Mouse (Mus musculus): ENCODE measurements at regions not wholly inside any gene's neighbourhood (a gene's known extent, or its start where the extent isn't known, plus 50 kb on each side); places are given as distances from the start of the nearest gene placed in this dataset.

DNA sequence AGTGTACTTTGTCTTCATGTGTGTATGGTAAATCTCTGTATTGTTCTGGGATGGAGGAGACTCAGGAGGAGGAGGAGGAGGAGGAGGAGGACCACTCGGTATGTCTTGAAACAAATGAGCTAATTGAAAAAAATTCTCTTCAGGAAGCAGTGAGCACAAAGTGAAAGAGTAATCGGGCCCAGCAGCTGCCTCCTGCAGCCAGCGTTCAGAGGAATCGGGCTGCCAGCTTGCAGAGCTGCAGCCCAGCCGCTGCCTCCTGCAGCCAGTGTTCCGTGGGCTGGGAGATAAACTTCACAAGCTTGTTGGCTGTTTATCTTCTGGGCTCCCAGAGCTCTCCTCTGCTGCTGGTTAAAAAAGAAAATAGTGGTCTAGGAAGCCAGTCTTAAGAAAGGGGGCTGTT, 74.9 kb upstream of the Zfp217 start:
- no peak overlapping the region for H3K9ac ChIP-seq (ENCODE audit: low read depth, low read length)
- peaks cover 34% of the 10 kb centered on the region for H3K4me1 ChIP-seq (ENCODE audit: control insufficient read depth, insufficient read depth, low read depth, low read length)
- WGBS = under 1% methylated on average over 6 of the region's 6 CpGs
- H3K27me3 ChIP-seq (replicated peaks; ENCODE audit: control insufficient read depth, insufficient read depth, low read length) = no peaks in the 10 kb centered on the region
- H3K4me3 ChIP-seq (ENCODE audit: low read length) = no peak overlapping the region
- H3K27ac ChIP-seq (ENCODE audit: low read depth, low read length) = peak overlapping the region; percentile 21; the same call in 1 of the 2 replicates
- H3K36me3 ChIP-seq (ENCODE audit: control insufficient read depth, insufficient read depth, low read length) = no peaks in the 10 kb centered on the region
- H3K9me3 ChIP-seq (ENCODE audit: control insufficient read depth, low read length) = no peaks in the 10 kb centered on the region
- no peak for ATAC-seq
- H3K4me2 ChIP-seq (ENCODE audit: low read length) = peak overlapping the region; percentile 10

GRCm38 (mm10) chr2:170221994-170222535, 74.2 kb upstream of the Zfp217 start:
- Histone ChIP-seq H3K4me3 (ENCODE audit: low read length) (no peak overlapping the region), H3K36me3 (ENCODE audit: control insufficient read depth, insufficient read depth, low read length) (no peaks in the 10 kb centered on the region), H3K27ac (ENCODE audit: low read depth, low read length) (no peak overlapping the region), H3K4me2 (ENCODE audit: low read length) (peak overlapping the region; percentile 31; the same call in 1 of the 2 replicates), H3K4me1 (ENCODE audit: control insufficient read depth, insufficient read depth, low read depth, low read length) (peaks cover 34% of the 10 kb centered on the region), H3K9me3 (ENCODE audit: control insufficient read depth, low read length) (no peaks in the 10 kb centered on the region), H3K9ac (ENCODE audit: low read depth, low read length) (no peak overlapping the region), H3K27me3 (replicated peaks; ENCODE audit: control insufficient read depth, insufficient read depth, low read length) (no peaks in the 10 kb centered on the region)
- no peak for ATAC-seq
- 14% methylated on average over 13 of the region's 13 CpGs for WGBS

GRCm38 (mm10) chr2:170220871-170221369, 73.0 kb upstream of the Zfp217 start:
- Histone ChIP-seq H3K36me3 (ENCODE audit: control insufficient read depth, insufficient read depth, low read length) (no peaks in the 10 kb centered on the region), H3K4me2 (ENCODE audit: low read length) (peak overlapping the region; percentile 64), H3K9ac (ENCODE audit: low read depth, low read length) (peak overlapping the region; percentile 56), H3K27ac (ENCODE audit: low read depth, low read length) (peak overlapping the region; percentile 79), H3K9me3 (ENCODE audit: control insufficient read depth, low read length) (no peaks in the 10 kb centered on the region), H3K4me1 (ENCODE audit: control insufficient read depth, insufficient read depth, low read depth, low read length) (peaks cover 34% of the 10 kb centered on the region), H3K27me3 (replicated peaks; ENCODE audit: control insufficient read depth, insufficient read depth, low read length) (no peaks in the 10 kb centered on the region), H3K4me3 (ENCODE audit: low read length) (peak overlapping the region; percentile 40)
- ATAC-seq = 0 out of 2 replicates have a peak, but pooled peaks have one; percentile 10
- WGBS = under 1% methylated on average over 20 of the region's 20 CpGs

DNA sequence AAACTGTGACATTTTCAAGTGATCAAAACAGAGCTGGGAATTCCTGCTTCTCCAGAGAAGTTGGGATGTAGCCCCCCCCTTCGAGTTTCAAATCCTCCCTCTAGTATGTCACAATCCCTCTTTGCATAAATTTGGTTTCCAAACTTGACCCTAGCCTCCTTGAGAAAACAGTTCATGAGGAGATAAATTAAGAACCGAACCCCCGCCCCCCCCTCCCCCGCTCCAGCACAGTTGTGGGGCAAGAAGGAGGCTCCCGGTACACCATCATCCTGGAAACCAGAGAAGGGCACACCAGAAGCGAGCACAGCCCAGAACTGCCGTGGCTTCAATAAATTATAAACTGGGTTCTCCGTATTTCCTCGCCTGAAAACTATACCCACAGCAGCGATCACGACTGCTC, 72.5 kb upstream of the Zfp217 start:
- Histone ChIP-seq H3K36me3 (ENCODE audit: control insufficient read depth, insufficient read depth, low read length) (no peaks in the 10 kb centered on the region), H3K4me1 (ENCODE audit: control insufficient read depth, insufficient read depth, low read depth, low read length) (peaks cover 34% of the 10 kb centered on the region), H3K9me3 (ENCODE audit: control insufficient read depth, low read length) (no peaks in the 10 kb centered on the region), H3K27me3 (replicated peaks; ENCODE audit: control insufficient read depth, insufficient read depth, low read length) (no peaks in the 10 kb centered on the region), H3K9ac (ENCODE audit: low read depth, low read length) (no peak overlapping the region), H3K4me2 (ENCODE audit: low read length) (peak overlapping the region; percentile 64), H3K4me3 (ENCODE audit: low read length) (peak overlapping the region; percentile 40), H3K27ac (ENCODE audit: low read depth, low read length) (peak overlapping the region; percentile 79)
- no peak for ATAC-seq
- 2% methylated on average over 11 of the region's 11 CpGs for WGBS

DNA sequence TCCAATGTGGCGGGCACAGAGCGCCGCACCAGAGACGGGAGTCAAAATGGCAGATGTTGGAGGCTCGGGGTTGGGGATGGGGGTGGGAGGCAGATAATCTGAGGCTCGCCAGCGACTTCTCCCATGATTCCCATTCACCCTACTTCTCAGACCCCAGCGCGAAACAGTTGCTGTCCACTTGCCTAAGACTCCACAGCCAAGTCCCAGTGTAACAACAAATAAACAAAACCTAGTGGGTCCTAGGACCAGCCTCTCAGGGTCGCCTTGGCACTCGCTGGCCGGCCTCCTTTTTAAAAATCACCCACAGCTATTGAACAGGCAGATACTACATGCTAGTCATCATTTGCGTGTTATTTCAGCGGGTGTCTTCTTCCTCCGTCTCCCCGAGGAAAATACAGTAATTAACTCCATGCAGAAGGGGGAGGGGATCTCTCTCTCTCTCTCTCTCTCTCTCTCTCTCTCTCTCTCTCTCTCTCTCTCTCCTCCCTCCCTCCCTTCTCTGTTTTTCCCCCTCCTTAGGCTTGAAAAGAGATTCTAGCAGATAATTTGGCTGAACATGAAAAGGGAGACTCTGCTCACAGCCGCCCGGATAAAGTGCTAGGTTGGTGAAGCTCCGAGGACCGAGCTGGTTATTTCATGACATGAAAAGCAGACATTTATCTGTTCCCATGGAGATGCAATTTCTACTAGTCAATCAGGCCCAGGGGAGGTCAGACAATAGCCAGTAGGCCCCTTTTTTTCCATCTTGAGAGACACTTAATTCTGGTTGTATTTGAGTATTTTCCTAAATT, 71.9 kb upstream of the Zfp217 start:
- Histone ChIP-seq H3K36me3 (ENCODE audit: control insufficient read depth, insufficient read depth, low read length) (no peaks in the 10 kb centered on the region), H3K4me3 (ENCODE audit: low read length) (peak overlapping the region; percentile 34), H3K4me1 (ENCODE audit: control insufficient read depth, insufficient read depth, low read depth, low read length) (peaks cover 34% of the 10 kb centered on the region), H3K4me2 (ENCODE audit: low read length) (peak overlapping the region; percentile 64), H3K9ac (ENCODE audit: low read depth, low read length) (peak overlapping the region; percentile 52), H3K27ac (ENCODE audit: low read depth, low read length) (peak overlapping the region; percentile 79), H3K27me3 (replicated peaks; ENCODE audit: control insufficient read depth, insufficient read depth, low read length) (no peaks in the 10 kb centered on the region), H3K9me3 (ENCODE audit: control insufficient read depth, low read length) (0 out of 2 replicates have a peak, but pooled peaks cover under 1% of the 10 kb centered on the region)
- 2% methylated on average over 20 of the region's 20 CpGs for WGBS
- ATAC-seq = no peak

- ATAC-seq = no peak
- Histone ChIP-seq H3K27ac (ENCODE audit: low read depth, low read length) (peak overlapping the region; percentile 79), H3K9ac (ENCODE audit: low read depth, low read length) (peak overlapping the region; percentile 52), H3K36me3 (ENCODE audit: control insufficient read depth, insufficient read depth, low read length) (no peaks in the 10 kb centered on the region), H3K4me3 (ENCODE audit: low read length) (peak overlapping the region; percentile 34), H3K9me3 (ENCODE audit: control insufficient read depth, low read length) (0 out of 2 replicates have a peak, but pooled peaks cover 3% of the 10 kb centered on the region), H3K4me2 (ENCODE audit: low read length) (peak overlapping the region; percentile 64), H3K27me3 (replicated peaks; ENCODE audit: control insufficient read depth, insufficient read depth, low read length) (no peaks in the 10 kb centered on the region), H3K4me1 (ENCODE audit: control insufficient read depth, insufficient read depth, low read depth, low read length) (peaks cover 34% of the 10 kb centered on the region)
- 2% methylated on average over 11 of the region's 11 CpGs for WGBS
Measured at GRCm38 (mm10) chr2:170219161-170219581, 71.3 kb upstream of the Zfp217 start.

DNA sequence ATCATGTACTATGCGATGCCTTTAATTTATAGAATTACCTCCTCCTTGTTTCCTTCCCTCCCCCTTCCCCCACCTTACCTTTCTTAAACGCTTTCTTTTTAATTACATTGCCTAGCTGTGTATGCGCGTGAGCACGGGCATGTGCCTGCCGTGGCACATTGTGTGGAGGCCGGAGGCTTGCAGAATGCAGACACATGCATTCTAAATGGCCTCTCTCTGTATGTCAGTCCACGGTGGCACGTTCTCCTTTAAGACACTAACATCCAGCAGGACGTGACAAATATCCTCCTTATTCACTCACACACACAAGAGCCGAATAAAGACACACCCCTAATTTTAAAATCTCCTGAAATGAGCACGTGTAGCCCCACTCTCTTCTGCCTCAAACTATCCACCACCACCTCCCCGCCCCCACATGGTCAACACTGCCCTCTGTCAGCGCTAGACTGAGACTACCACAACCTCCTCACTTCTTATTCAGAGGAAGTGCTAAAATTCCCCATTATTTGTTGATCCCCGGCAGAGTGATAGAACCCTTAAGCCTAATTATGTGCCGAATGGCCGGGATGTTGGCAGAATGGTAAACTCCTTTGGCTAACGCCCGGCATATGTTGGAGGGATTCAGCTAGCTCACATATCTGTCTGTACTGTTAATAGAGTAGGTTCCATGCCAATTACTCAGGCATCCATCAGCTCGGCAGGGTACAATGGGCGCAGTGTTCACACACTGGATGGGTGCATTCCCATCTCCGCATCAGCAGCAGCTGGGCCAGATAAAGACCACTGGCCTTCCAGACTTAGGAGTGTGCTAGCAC, 70.5 kb upstream of the Zfp217 start:
- Histone ChIP-seq H3K9ac (ENCODE audit: low read depth, low read length) (peak overlapping the region; percentile 35), H3K27ac (ENCODE audit: low read depth, low read length) (peak overlapping the region; percentile 79), H3K36me3 (ENCODE audit: control insufficient read depth, insufficient read depth, low read length) (no peaks in the 10 kb centered on the region), H3K9me3 (ENCODE audit: control insufficient read depth, low read length) (0 out of 2 replicates have a peak, but pooled peaks cover 3% of the 10 kb centered on the region), H3K27me3 (replicated peaks; ENCODE audit: control insufficient read depth, insufficient read depth, low read length) (no peaks in the 10 kb centered on the region), H3K4me3 (ENCODE audit: low read length) (peak overlapping the region; percentile 34), H3K4me2 (ENCODE audit: low read length) (peak overlapping the region; percentile 64), H3K4me1 (ENCODE audit: control insufficient read depth, insufficient read depth, low read depth, low read length) (peaks cover 34% of the 10 kb centered on the region)
- peak; percentile 88 for ATAC-seq
- WGBS = 7% methylated on average over 22 of the region's 22 CpGs

GRCm38 (mm10) chr2:170216311-170216710, 68.4 kb upstream of the Zfp217 start:
- Histone ChIP-seq H3K4me1 (ENCODE audit: control insufficient read depth, insufficient read depth, low read depth, low read length) (peaks cover 22% of the 10 kb centered on the region), H3K27ac (ENCODE audit: low read depth, low read length) (no peak overlapping the region), H3K27me3 (replicated peaks; ENCODE audit: control insufficient read depth, insufficient read depth, low read length) (no peaks in the 10 kb centered on the region), H3K4me2 (ENCODE audit: low read length) (no peak overlapping the region), H3K4me3 (ENCODE audit: low read length) (no peak overlapping the region), H3K9ac (ENCODE audit: low read depth, low read length) (no peak overlapping the region), H3K9me3 (ENCODE audit: control insufficient read depth, low read length) (0 out of 2 replicates have a peak, but pooled peaks cover 3% of the 10 kb centered on the region), H3K36me3 (ENCODE audit: control insufficient read depth, insufficient read depth, low read length) (no peaks in the 10 kb centered on the region)
- no peak for ATAC-seq
- WGBS = 86% methylated on average over 7 of the region's 7 CpGs
